Mouse (Mus musculus) v-Abl transformed pro-B cells (cell line): ENCODE results near the gene Dapp1.
"Not testable (repeated sequence)": the region's sequence is repeated elsewhere in the genome, so short reads cannot be mapped to it uniquely, and the experiment has no call there.

Source experiments
- in situ Hi-C, 2 experiments: fragments of 400-800 bp; cut with MboI; formaldehyde crosslinking; loops; one replicate each; pipeline ENCODE4 v1.15.1; 2025; ENCODE audit not compliant: unreplicated experiment in 2 of 2

Dapp1 gene

DNA sequence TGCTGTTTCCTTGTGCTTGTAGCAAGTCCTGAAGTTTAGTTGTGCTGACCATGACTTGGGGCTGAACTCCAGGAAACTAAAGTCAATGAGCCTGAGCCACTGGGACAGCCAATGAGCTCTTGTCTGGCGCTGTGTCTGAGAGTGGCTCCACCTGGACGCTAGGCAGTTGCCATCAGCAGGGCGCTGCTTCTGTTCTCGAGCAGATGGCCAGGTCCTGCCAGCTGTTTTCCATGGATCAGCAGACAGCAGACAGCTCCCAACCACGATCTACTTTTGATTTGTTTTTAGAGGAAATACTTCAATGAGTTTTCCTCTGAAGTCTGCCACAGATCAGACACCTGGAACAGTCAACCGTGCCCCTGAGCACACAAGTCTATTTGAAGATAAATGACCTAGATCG is 48.6 kb downstream of the Dapp1 start:
- in situ Hi-C loops = no loop called here

DNA sequence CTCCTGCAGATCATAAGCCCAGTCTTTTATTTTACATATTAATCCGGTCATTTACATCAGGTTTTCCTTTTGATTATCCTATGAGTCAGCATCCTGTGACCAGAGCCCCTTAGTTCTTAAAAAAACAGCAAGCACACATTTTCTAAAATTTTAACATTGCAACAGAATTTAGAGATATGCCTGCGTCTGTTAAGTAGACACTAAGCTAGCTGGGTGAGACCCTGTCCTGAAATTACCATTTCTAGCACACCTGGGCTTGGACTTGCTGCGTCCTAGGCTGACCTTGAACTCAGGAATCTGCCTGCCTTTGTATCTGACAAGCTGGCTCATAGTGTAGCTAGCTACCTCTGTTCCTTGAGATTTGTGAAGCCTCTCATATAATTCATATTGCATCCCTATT is 51.4 kb downstream of the Dapp1 start:
- in situ Hi-C loops = no loop called here

DNA sequence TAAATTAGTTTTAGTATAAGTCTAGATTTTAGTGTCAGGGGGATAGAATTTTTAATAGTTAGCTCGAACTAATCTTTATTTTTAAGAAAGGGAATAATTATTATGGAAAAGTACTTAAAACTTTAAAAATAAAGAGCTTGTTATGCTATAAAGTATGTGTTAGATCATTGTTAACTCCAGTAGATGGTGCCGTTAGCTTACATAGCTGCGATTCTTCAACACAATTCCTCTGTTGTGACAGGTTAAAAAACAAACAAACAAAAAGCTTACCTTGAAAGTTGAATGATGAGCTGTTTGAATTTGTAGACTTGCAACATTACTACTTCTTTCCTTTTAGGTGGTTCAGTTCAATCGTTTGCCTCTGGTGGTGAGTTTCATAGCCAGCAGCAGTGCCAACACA is 54.3 kb downstream of the Dapp1 start:
- in situ Hi-C loops = no loop called here

DNA sequence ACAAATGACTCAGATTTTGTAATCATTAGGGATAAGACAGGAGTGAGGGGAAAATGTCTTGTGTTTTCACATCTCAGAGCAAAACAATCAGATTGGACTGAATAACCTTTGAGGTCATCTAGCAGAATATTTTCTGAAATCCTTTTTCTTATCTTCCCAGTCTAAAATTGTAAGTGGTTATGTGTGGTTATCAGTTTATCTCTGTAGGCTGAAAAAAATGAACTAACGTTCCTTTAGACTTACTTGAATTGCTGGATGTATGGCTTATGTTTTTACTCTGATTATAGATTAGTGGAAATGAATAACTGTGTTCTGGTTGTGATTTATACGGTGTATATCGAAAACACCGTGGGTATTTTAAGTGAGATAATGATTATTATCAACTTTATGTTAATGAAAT is 60.8 kb downstream of the Dapp1 start:
- in situ Hi-C loops = no loop called here

DNA sequence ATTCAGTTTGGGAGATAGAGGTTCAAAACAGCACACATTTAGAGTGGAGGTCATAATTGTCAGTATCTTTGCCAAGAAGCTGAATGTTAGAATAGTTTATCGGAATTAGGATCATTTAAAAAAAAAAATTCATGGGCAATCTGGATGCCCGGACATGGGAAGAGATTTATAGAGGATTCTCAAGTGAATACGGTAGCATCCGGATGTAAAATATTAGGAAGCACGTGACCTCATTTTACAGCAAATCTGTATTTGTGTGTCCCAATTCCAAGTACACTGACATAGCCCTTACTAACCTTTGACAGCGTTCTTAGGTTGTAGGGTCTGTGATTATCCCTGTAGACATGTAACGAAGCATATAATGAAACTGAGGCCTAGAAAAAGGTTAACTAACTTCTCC is 61.9 kb downstream of the Dapp1 start:
- in situ Hi-C loops = loop anchor here (5.0 kb wide), 2 partner anchors 52 to 63 kb away; partner anchors contain the start of genes Dnajb14 (in 2 of the 2) and Dapp1 (in 1 of the 2)

DNA sequence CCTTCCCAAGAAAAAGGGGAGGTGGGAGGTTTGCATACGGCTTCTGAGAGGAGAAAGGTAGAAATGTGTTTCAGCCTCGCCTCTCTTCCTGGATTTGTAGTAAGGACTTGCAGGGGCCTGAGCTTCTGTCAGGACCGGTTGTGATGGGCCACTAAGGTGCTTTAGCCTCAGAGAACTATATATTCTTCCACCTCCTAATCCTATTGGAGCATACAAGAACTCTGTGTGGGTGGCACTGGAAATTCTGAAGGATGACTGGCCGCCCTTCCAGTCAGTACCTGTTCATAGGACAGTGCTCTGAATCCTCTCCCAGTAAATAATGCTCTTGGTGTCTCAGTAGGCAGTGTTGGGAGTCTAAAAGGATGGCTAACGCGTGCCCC is 62.4 kb downstream of the Dapp1 start:
- in situ Hi-C loops = loop anchor here (5.0 kb wide), 2 partner anchors 52 to 63 kb away; partner anchors contain the start of genes Dnajb14 (in 2 of the 2) and Dapp1 (in 1 of the 2)

DNA sequence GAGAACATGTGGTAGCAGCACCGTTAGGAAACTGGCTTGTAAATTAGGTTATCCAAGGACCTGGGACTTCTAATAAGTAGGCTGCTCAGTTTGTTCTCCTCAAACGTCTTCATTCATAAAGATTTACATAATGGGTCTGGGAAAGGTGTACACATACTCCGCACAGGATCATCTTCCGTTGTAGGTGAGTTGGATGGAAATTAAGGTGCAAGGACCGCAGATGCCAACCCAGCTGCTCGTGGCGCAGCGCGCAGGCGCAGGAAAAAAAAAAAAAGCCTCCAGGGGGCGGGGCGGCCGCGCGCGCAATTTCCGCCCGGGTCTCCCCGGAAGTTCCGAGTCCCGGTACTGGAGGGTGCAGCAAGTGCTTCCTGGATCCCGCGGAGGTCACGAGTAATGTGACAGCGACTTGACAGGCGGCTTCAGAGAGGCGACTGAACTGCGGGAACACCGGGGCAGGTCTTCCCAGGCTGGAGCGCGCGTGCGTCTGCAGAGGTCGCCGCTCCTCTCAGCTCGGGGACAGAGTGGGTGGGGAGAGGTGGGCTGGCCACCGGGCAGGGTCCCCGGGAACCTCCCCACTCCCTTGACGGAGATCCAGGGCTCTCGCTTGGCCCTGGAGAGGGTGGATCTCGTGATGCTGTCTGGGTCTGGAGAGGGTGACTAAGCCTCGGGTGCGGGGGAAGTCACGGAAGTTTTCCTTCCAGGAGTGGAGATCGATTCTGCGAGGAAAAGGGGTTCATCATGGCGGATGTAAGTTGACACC is 63.0 kb downstream of the Dapp1 start, which contains the start of gene Lamtor3:
Gene Lamtor3 (plus strand): TSS at position 335 of the 760 bp plus-strand sequence.
- in situ Hi-C loops = loop anchor here (5.0 kb wide), 2 partner anchors 51 to 64 kb away; partner anchors contain the start of genes Dnajb14 (in 2 of the 2) and Dapp1 (in 1 of the 2)

DNA sequence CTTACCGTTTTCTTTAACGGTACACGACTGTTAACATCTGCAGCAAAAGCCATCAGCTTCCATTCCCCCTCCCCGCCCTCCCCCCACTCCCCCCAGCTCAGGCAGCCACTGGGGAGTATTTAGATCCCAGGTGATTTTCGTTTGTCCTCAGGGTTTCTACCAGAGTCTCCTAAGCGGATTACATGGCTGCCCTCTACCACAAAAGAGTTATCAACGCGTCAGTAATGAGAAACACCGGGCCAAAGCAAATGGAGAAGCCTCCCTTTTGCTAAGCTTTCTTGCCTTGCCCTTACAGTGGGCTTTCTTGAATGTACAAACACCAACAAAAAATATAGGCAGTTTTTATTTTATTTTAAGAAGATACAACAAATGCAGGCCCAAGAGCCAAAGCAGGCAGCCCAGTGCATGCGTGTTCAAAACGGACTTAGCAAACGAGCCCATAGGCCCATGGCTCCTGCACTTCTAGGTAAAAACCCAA is 63.6 kb downstream of the Dapp1 start:
- in situ Hi-C loops = loop anchor here (5.0 kb wide), 2 partner anchors 50 to 65 kb away; partner anchors contain the start of genes Dnajb14 (in 2 of the 2) and Dapp1 (in 1 of the 2)

DNA sequence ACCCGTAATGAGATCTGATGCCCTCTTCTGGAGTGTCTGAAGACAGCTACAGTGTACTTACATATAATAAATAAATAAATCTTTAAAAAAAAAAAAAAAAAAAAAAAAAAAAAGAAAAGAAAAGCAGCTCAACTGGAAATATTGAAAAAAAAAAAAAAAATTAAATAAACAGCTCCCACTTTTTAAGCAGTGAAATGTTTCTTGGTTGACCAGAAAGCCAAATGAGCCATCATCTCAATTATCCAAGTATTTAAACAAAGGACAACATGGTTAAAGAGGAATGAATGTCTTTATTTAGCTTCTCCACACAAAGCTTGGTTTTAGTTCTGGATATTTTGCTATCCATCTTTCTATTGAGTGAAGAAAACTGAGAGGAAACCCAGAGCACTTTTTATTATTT is 66.8 kb downstream of the Dapp1 start:
- in situ Hi-C loops = not testable (repeated sequence)

DNA sequence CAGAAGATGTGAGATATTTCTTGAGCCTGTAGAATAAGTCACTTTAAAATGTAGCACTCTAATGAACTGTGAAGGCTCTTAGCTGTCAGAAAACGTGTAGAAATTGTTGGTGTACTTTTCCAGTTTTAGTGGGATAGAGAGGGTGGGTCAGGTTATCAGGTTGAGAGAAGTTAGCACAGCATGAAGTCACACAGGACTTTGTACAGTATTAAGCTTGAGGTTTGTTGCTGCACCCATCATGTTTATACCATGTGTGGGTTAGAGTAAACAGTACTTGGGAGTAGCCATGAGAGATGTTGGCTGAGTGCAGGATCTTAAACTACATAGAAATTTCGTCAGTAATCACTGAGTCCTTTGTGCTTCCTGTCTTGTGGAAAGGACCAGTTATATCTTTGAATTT is 68.3 kb downstream of the Dapp1 start:
- in situ Hi-C loops = no loop called here

DNA sequence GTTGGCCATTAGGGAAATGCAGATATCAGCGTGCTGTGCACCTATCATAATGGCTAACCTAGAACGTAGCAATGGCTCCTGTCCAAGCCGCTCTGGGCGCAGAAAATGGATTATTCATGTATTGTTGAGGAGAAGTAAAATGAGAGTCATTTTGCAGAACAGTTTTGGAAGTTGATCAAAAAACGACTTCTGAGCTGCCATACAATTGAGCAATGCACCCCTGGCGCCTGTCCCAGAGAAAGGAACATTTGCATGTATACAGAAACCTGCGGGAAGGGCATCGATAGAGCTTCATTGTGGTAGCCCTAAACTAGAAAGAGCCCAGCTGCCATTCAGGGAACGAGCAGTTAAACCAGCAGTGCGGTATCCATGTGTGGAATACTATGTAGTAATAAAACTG is 81.2 kb downstream of the Dapp1 start:
- in situ Hi-C loops = no loop called here

DNA sequence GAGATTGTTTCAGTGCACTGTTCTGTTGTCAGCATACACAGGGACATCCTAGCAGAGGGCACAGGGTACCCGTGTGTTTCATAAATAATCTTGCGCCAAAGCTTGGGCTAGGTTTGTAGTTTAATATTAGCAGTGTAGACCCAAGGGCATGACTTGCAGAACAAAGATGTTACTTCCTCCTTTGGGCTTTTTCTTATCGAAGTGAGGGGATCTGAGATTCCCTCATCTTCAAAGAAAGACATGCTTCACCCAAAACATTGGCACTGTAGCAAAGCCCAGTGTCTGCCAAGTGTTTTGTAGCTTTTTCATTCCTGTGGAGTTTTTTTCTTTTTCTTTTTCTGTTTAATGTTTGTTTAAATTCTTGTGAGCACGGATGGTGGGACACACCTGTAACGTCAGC is 83.7 kb downstream of the Dapp1 start:
- in situ Hi-C loops = no loop called here

DNA sequence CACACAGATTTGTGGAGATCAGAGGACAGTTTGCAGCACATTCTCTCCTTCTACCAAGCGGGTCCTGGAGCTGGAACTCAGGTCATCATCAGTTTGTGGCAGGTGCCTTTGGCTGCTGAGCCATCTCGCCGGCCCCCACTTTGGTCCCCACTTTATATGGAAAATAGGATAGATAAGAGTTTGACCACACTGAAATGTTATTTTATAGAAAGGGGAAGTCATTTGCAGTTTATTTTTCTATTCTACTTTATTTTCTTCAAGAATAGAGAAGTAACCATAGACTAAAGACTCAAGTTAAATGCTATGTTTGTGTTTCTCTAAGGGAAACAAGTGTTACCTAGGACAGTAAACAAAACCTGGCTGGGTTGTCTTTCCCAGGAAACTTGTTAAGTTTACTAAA is 84.5 kb downstream of the Dapp1 start:
- in situ Hi-C loops = no loop called here

DNA sequence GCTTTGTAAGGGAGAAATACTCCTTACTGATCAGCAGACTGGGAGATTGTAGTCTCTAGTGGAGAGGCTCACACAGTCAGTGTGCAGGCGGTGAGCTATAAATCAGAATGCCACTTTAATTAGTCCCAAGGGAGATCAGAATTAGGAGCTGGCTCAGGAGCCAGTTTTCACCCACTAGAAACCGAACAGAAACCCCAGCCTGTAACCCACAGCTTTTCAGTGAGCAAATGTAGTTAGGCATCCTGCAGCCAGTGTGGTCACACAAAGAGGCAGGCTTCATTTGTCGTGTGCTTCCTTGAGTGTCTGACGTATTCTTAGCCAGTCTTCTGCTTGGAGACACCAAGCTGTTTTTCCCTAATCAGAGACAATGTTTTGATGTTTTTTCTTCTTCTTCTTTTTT is 85.0 kb downstream of the Dapp1 start:
- in situ Hi-C loops = no loop called here

DNA sequence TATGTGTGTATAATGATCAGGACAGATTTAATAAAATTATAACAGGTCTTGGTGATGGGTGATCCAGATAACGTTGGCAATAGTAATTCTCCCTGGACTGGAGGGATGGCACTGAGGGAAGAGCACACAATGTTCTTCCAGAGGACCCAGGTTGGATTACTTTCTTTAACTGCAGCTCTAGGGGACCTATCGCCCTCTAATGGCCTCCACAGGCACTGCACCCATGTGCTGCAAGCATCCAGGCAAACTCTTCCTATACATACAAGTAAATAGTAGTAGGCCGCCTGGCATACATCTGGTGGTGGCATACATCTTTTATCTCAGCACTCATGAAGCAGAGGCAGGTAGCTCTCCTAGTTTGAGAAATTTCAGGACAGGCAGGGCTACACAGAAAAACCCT is 86.1 kb downstream of the Dapp1 start:
- in situ Hi-C loops = no loop called here

DNA sequence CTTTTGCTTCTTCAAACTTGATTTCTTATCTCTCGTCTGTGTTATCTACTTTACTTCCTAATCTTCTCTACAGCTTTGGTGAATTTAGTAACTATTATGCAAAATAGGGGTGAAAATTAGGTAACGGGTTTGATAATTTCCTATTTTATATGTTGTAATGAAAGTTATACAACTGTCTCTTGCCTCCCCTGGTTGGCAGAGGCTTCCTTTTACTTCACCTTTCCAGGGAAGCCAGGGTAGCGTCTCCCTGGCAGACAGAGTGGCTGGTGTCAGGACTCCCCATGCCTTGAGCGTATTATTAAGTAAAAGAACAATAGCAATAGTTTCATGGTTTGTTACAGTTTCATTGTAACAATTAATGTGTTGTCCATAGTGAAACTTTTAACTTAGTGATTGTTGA is 87.6 kb downstream of the Dapp1 start:
- in situ Hi-C loops = no loop called here

DNA sequence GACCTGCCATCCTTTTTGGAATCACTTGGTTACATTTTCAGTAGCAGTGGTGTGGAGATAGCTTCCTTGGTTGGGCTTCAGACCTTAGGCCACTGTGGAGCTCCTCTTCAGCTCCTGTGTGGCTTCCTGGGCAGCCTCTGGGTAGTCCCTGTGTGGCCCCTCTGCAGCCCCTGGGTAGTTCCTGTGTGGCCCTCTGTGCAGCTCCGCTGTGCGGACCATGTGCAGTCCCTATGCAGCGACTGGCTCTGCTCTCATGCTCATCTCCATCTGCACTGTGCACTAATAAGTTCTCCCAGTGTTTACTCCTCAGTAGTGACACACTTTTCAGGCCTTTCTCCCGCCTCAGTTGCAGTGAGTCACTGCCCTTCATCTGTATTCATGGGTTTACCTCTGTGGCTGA is 89.2 kb downstream of the Dapp1 start:
- in situ Hi-C loops = no loop called here

DNA sequence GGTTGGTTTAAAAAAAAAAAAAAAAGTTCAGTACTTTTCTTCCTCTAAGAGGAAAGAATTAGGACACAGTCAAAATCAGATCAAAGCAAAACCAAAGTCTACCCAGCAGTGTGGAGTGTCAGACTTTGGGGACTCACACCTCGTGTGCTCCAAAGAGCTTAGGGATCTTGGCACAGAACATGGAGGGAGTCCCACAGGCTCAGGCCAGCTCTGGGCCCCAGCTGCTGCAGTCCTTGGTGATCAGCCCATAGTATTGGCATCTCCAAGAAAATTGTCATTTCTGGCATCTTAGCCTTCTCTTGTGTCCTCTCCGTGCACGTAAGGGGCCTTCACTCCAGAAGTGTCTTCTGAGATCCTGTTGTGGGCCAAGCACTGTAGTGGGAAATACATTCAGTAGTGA is 90.3 kb downstream of the Dapp1 start:
- in situ Hi-C loops = no loop called here

DNA sequence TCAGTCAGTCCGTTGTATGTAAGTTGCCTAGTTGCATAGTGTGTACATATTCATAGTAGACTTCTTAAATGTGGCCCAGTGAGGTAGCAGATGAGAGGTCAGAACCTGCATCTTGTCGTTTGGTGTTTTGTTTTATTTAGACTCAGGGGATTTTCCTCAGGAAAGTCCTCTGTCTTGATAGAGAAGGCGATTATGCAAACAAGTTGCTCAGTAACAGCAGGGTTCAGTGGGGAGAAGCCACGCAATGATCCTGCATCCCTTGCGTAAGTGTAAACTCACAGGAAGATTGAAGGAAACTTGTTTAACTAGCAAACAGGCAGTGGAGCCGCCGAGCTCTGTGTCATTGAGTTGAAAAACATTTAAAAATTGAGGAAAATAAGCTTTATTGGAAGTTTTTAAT is 93.4 kb downstream of the Dapp1 start:
- in situ Hi-C loops = no loop called here

DNA sequence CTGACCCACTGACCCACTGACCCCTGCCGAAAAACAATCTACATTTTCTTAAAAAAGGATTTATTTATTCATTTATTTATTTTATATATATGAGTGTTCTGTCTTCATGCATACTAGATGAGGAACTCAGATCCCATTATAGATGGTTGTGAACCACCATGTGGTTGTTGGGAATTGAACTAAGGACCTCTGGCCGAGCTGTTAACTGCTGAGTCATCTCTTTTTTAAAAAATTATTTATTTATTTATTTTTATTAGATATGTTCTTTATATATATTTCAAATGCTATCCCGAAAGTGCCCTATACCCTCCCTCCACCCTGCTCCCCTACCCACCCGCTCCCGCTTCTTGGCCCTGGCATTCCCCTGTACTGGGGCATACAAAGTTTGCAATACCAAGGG is 100.3 kb downstream of the Dapp1 start:
- in situ Hi-C loops = no loop called here
